Mouse (Mus musculus) forebrain, embryonic 10.5 days (tissue): ENCODE results near the gene B4galnt4. TPM values are rescaled to one million over a fixed set of nuclear protein-coding genes. Genes with fewer than 3 reads are reported as not detected.

Experiments
- DNase-seq: peaks from one replicate; pipeline ENCODE4 v3.0.0-alpha.2; 2017; ENCODE audit warnings: low spot score; ENCODE audit errors: extremely low spot score
- H3K27ac ChIP-seq: fragments of 300-500 bp; sonication (generic); 2 replicates; pipeline ENCODE4 v1.5.1; 2016; ENCODE audit warnings: mild to moderate bottlenecking
- H3K27me3 ChIP-seq: fragments of 300-500 bp; sonication (generic); 2 replicates; pipeline ENCODE4 v1.6.1; 2016; ENCODE audit warnings: mild to moderate bottlenecking; ENCODE audit not compliant: poor library complexity, severe bottlenecking
- H3K36me3 ChIP-seq: fragments of 300-500 bp; sonication (generic); replicated peaks from 2 replicates; pipeline ENCODE4 v1.6.1; 2016; ENCODE audit warnings: mild to moderate bottlenecking, moderate library complexity
- H3K4me1 ChIP-seq: fragments of 300-500 bp; sonication (generic); 2 replicates; pipeline ENCODE4 v1.6.1; 2016
- H3K4me3 ChIP-seq: fragments of 300-500 bp; sonication (generic); 2 replicates; pipeline ENCODE4 v1.5.1; 2016; ENCODE audit warnings: mild to moderate bottlenecking, moderate library complexity
- H3K9me3 ChIP-seq: fragments of 300-500 bp; sonication (generic); 2 replicates; pipeline ENCODE4 v1.6.1; 2016; ENCODE audit warnings: mild to moderate bottlenecking, moderate library complexity
- WGBS: fragments of 180-500 bp; shearing (Covaris S2); methylation state at CpG from one replicate; pipeline ENCODE4 v1.1.7; 2016; 5-methylcytosine and 5-hydroxymethylcytosine counted together
- polyA plus RNA-seq: library from polyadenylated mRNA; unstranded; fragments of >200 nt; fragmentation: Nextera tagmentation; extraction: Ambion mirVana; gene quantifications from 2 replicates; pipeline ENCODE4 v1.2.1, GENCODE M21; 2016

The B4galnt4 gene
- polyA plus RNA-seq, 1 experiment from 2014 or later: 24.6 TPM

DNA sequence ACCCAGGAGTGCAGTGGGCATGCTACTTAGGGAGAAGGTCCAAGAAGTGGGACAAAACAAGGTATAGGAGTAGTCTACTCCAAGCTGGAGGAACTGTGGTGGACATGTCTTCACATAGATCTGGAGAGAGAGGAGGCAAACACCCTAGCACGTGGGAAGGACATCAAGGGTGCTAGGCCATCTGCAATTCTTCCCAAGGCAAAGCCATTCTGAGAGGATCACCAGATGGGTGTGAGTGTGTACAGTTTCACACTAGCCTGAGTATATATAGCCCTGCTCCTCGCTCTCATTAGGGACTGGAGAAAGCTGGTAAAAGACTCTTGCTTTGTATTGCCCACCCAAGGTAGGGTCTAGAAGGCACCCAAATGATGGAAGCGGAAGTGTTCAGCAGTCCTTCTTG lies 2.4 kb downstream of the B4galnt4 start:
- no peak overlapping the region for H3K27ac ChIP-seq
- peaks cover 29% of the 10 kb centered on the region for H3K27me3 ChIP-seq
- H3K36me3 ChIP-seq: peaks cover 67% of the 10 kb centered on the region
- no peak overlapping the region for H3K4me3 ChIP-seq
- WGBS: 94% methylated on average over 3 of the region's 3 CpGs
- DNase-seq: no peak
- peaks cover 30% of the 10 kb centered on the region for H3K4me1 ChIP-seq
- H3K9me3 ChIP-seq: no peaks in the 10 kb centered on the region

- no peak for DNase-seq
- peaks cover 36% of the 10 kb centered on the region for H3K27me3 ChIP-seq
- peaks cover 30% of the 10 kb centered on the region for H3K4me1 ChIP-seq
- no peaks in the 10 kb centered on the region for H3K9me3 ChIP-seq
- no peak overlapping the region for H3K4me3 ChIP-seq
- H3K36me3 ChIP-seq: peaks cover 70% of the 10 kb centered on the region
- no peak overlapping the region for H3K27ac ChIP-seq
- 91% methylated on average over 7 of the region's 7 CpGs for WGBS
Measured at GRCm38 (mm10) chr7:141064175-141064574, 3.3 kb downstream of the B4galnt4 start.

DNA sequence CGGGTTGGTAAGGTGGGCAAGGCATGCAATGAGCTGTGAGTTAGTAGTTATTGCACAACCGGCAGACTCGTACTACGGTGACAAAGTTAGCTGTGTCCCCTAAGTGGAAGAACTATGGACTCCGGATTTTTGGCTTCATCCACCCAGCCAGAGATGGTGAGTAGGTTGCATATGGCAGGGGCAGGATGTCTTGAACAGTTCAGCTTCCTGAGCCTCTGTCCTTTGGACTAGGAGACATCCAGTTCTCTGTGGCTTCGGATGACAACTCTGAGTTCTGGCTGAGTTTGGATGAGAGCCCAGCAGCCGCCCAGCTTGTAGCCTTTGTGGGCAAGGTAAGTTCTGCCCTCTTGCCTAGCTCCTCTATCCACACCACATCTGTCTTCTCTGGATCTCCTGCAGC lies 3.7 kb downstream of the B4galnt4 start:
- WGBS: 92% methylated on average over 7 of the region's 7 CpGs
- DNase-seq: no peak
- Histone ChIP-seq H3K36me3 (peaks cover 70% of the 10 kb centered on the region), H3K4me3 (no peak overlapping the region), H3K27me3 (peaks cover 38% of the 10 kb centered on the region), H3K27ac (no peak overlapping the region), H3K9me3 (no peaks in the 10 kb centered on the region), H3K4me1 (peaks cover 31% of the 10 kb centered on the region)

- Histone ChIP-seq H3K9me3 (no peaks in the 10 kb centered on the region), H3K27me3 (peaks cover 49% of the 10 kb centered on the region), H3K36me3 (peaks cover 57% of the 10 kb centered on the region), H3K27ac (no peak overlapping the region), H3K4me1 (peaks cover 24% of the 10 kb centered on the region), H3K4me3 (no peak overlapping the region)
- 88% methylated on average over 19 of the region's 19 CpGs for WGBS
- DNase-seq: no peak
Measured at GRCm38 (mm10) chr7:141068351-141068750, 7.4 kb downstream of the B4galnt4 start.

DNA sequence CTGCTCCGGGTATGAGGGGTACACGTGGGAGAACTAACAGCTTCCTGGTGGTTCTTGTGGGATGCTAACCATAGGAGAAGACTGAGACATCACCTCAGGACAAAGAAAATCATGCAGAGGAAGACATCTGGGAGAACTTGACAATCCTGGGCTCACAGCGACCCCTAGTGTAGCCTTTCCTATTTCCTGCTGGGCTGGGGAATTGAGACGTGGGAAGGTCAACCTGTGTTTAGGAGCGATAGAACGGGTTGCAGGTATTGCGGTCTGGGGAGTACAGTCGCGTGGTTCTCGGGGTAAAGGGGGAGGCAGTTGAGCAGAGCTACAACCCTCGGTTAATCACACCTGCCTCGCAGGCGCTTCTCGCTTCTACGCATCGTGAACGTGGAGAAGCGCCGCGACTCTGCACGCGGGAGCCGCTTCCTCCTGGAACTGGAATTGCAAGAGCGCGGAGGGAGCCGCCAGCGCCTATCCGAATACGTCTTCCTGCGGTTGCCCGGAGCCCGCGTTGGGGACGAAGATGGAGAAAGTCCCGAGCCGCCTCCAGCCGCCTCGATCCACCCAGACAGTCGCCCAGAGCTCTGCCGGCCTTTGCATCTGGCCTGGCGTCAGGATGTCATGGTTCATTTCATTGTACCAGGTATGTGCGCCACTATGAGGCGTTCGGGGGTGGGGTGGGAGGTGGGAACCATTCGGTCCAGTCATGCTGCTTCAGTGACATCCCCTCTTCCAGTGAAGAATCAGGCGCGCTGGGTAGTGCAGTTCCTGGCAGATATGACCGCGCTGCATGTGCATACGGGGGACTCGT lies 9.4 kb downstream of the B4galnt4 start:
- Histone ChIP-seq H3K4me1 (peaks cover 24% of the 10 kb centered on the region), H3K4me3 (peak overlapping the region; percentile 51), H3K36me3 (peaks cover 37% of the 10 kb centered on the region), H3K27me3 (peaks cover 49% of the 10 kb centered on the region), H3K9me3 (no peaks in the 10 kb centered on the region), H3K27ac (peak overlapping the region; percentile 72)
- 2% methylated on average over 51 of the region's 51 CpGs for WGBS
- DNase-seq: peak; percentile 79

GRCm38 (mm10) chr7:141072017-141072745 lies 11.3 kb downstream of the B4galnt4 start:
- Histone ChIP-seq H3K36me3 (peaks cover 18% of the 10 kb centered on the region), H3K4me1 (peaks cover 24% of the 10 kb centered on the region), H3K27me3 (peaks cover 49% of the 10 kb centered on the region), H3K27ac (no peak overlapping the region), H3K4me3 (no peak overlapping the region), H3K9me3 (no peaks in the 10 kb centered on the region)
- DNase-seq: no peak
- WGBS: 40% methylated on average over 23 of the region's 23 CpGs

- Histone ChIP-seq H3K4me1 (peaks cover 25% of the 10 kb centered on the region), H3K9me3 (no peaks in the 10 kb centered on the region), H3K27ac (no peak overlapping the region), H3K4me3 (no peak overlapping the region), H3K36me3 (peaks cover 2% of the 10 kb centered on the region), H3K27me3 (peaks cover 48% of the 10 kb centered on the region)
- no peak for DNase-seq
- WGBS: 85% methylated on average over 4 of the region's 4 CpGs
Measured at GRCm38 (mm10) chr7:141073782-141074181, 12.9 kb downstream of the B4galnt4 start.

- DNase-seq: no peak
- Histone ChIP-seq H3K4me3 (no peak within 1 kb of the TSS), H3K27me3 (peaks cover 41% of the 10 kb centered on the region), H3K36me3 (no peaks in the 10 kb centered on the region), H3K4me1 (peaks cover 20% of the 10 kb centered on the region; the same call in 1 of the 2 replicates), H3K27ac (no peak within 1 kb of the TSS), H3K9me3 (no peaks in the 10 kb centered on the region; the same call in 1 of the 2 replicates)
- 92% methylated on average over 15 of the region's 15 CpGs for WGBS
Measured at GRCm38 (mm10) chr7:141077841-141078240, 16.9 kb downstream of the B4galnt4 start, which contains the start of gene Pkp3. TSS of gene Pkp3 (plus strand) at chr7:141078218.

- 87% methylated on average over 4 of the region's 4 CpGs for WGBS
- H3K27me3 ChIP-seq: peaks cover 42% of the 10 kb centered on the region
- H3K9me3 ChIP-seq: no peaks in the 10 kb centered on the region; the same call in 1 of the 2 replicates
- H3K4me1 ChIP-seq: peaks cover 20% of the 10 kb centered on the region; the same call in 1 of the 2 replicates
- H3K4me3 ChIP-seq: no peak overlapping the region
- H3K36me3 ChIP-seq: no peaks in the 10 kb centered on the region
- DNase-seq: no peak
- no peak overlapping the region for H3K27ac ChIP-seq
Measured at GRCm38 (mm10) chr7:141078876-141079275, 18.0 kb downstream of the B4galnt4 start.

- H3K27me3 ChIP-seq: peaks cover 42% of the 10 kb centered on the region
- no peaks in the 10 kb centered on the region for H3K36me3 ChIP-seq
- H3K4me1 ChIP-seq: peaks cover 20% of the 10 kb centered on the region; the same call in 1 of the 2 replicates
- H3K9me3 ChIP-seq: no peaks in the 10 kb centered on the region; the same call in 1 of the 2 replicates
- 0 out of 2 replicates have a peak overlapping the region, but pooled peaks have one; percentile 20 for H3K27ac ChIP-seq
- 20% methylated on average over 34 of the region's 34 CpGs for WGBS
- DNase-seq: no peak
- H3K4me3 ChIP-seq: no peak overlapping the region; the same call in 1 of the 2 replicates
Measured at GRCm38 (mm10) chr7:141079481-141080449, 18.9 kb downstream of the B4galnt4 start.

DNA sequence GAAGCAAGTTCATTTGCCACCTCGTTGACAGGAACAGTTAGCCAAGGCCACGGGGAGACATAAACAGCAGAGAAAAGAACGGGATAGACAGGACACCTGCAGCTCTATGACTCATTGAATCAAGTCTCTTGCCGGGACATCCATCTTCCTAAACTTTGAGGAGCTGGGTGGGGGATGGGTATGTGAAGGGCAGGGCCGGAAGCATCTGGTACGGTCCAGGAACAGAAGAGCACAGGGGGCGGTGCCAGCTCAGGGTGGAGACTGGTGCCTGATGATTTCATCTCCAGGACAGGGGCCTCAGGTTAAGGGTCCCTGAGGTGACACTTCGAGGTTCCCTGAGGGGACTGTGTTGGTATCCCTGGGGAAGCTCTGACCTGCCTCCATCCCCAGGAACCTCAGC lies 27.0 kb downstream of the B4galnt4 start:
- Histone ChIP-seq H3K27ac (no peak overlapping the region), H3K4me3 (no peak overlapping the region)
- WGBS: 57% methylated on average over 8 of the region's 8 CpGs

DNA sequence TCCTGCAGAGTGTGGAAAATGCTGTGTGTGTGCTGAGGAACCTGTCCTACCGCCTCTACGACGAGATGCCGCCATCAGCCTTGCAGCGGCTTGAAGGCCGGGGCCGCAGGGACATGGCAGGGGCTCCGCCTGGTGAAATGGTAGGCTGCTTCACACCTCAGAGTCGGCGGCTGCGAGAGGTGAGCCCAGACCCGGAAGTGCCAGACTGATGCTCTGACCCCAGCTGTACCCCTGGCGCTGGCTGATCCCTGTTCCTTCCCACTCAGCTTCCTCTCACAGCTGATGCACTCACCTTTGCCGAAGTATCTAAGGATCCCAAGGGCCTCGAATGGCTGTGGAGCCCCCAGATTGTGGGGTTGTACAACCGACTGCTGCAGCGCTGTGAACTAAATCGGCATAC lies 27.6 kb downstream of the B4galnt4 start:
- WGBS: 24% methylated on average over 18 of the region's 18 CpGs
- Histone ChIP-seq H3K9me3 (no peaks in the 10 kb centered on the region), H3K4me3 (peak overlapping the region; percentile 35), H3K27ac (no peak overlapping the region), H3K36me3 (no peaks in the 10 kb centered on the region), H3K4me1 (peaks cover 36% of the 10 kb centered on the region), H3K27me3 (peaks cover 69% of the 10 kb centered on the region)
- DNase-seq: no peak

More for the DNA sequence above, 27.0 kb downstream of the B4galnt4 start:
- Histone ChIP-seq H3K36me3 (no peaks in the 10 kb centered on the region), H3K27me3 (peaks cover 64% of the 10 kb centered on the region), H3K4me1 (peaks cover 34% of the 10 kb centered on the region), H3K9me3 (no peaks in the 10 kb centered on the region; the same call in 1 of the 2 replicates)
- no peak for DNase-seq
